Mouse (Mus musculus): ENCODE results near the gene Dnah2. TPM values are rescaled to one million over a fixed set of nuclear protein-coding genes. Genes with fewer than 3 reads are reported as not detected.
A peak's percentile ranks its signal among the peaks of the same experiment; 100 is the strongest.

Dnah2 gene
- total and polyA plus RNA-seq, 2 experiments from 2014 or later: 3.0 to 12.3 TPM

- H3K4me1 ChIP-seq (ENCODE audit: insufficient read depth): peaks cover 21% of the 10 kb centered on the region
- no peaks in the 10 kb centered on the region for H3K9me3 ChIP-seq (ENCODE audit: low read length)
- peak overlapping the region; percentile 37 for H3K9ac ChIP-seq
- ATAC-seq: no peak
- peak overlapping the region; percentile 75 for H3K27ac ChIP-seq (ENCODE audit: low read depth, low read length)
- H3K4me2 ChIP-seq (ENCODE audit: low read depth): peak overlapping the region; percentile 98
- WGBS: under 1% methylated on average over 19 of the region's 19 CpGs
- no peaks in the 10 kb centered on the region for H3K36me3 ChIP-seq (ENCODE audit: insufficient read depth)
- TF ChIP-seq CTCF (IDR thresholded peaks at IDR 0.05; ENCODE audit: low read depth): peak; percentile 68
- H3K4me3 ChIP-seq (ENCODE audit: low read depth, low read length): peak overlapping the region; percentile 71
- DNase-seq: peak; percentile 45
- peaks cover 19% of the 10 kb centered on the region for H3K27me3 ChIP-seq (ENCODE audit: insufficient read depth, low read length)
Measured at GRCm38 (mm10) chr11:69419443-69419812, 129.5 kb downstream of the Dnah2 start.

GRCm38 (mm10) chr11:69418481-69419442, 130.1 kb downstream of the Dnah2 start:
- H3K27ac ChIP-seq (ENCODE audit: low read depth, low read length): peak overlapping the region; percentile 99
- peaks cover 27% of the 10 kb centered on the region for H3K4me1 ChIP-seq (ENCODE audit: insufficient read depth)
- peak overlapping the region; percentile 65 for H3K9ac ChIP-seq
- peaks cover 19% of the 10 kb centered on the region for H3K27me3 ChIP-seq (ENCODE audit: insufficient read depth, low read length)
- H3K4me3 ChIP-seq (ENCODE audit: low read depth, low read length): peak overlapping the region; percentile 71
- H3K36me3 ChIP-seq (ENCODE audit: insufficient read depth): no peaks in the 10 kb centered on the region
- DNase-seq (peak; percentile 97), ATAC-seq (peak; percentile 90)
- 2% methylated on average over 45 of the region's 45 CpGs for WGBS
- TF ChIP-seq CTCF (IDR thresholded peaks at IDR 0.05; ENCODE audit: low read depth): no peak; the same call in 1 of the 2 replicates
- peak overlapping the region; percentile 98 for H3K4me2 ChIP-seq (ENCODE audit: low read depth)
- H3K9me3 ChIP-seq (ENCODE audit: low read length): no peaks in the 10 kb centered on the region

- Histone ChIP-seq H3K27ac (ENCODE audit: low read depth, low read length) (peak overlapping the region; percentile 99), H3K9me3 (ENCODE audit: low read length) (no peaks in the 10 kb centered on the region), H3K36me3 (ENCODE audit: insufficient read depth) (peaks cover 4% of the 10 kb centered on the region), H3K27me3 (ENCODE audit: insufficient read depth, low read length) (peaks cover 19% of the 10 kb centered on the region), H3K4me2 (ENCODE audit: low read depth) (peak overlapping the region; percentile 98), H3K4me1 (ENCODE audit: insufficient read depth) (peaks cover 38% of the 10 kb centered on the region), H3K4me3 (ENCODE audit: low read depth, low read length) (peak overlapping the region; percentile 71), H3K9ac (peak overlapping the region; percentile 65)
- under 1% methylated on average over 39 of the region's 39 CpGs for WGBS
- DNase-seq: peak; percentile 93
- no peak for TF ChIP-seq CTCF (IDR thresholded peaks at IDR 0.05; ENCODE audit: low read depth)
- peak; percentile 30 for ATAC-seq
Measured at GRCm38 (mm10) chr11:69417449-69418384, 131.2 kb downstream of the Dnah2 start.

- Histone ChIP-seq H3K27me3 (ENCODE audit: insufficient read depth, low read length) (peaks cover 15% of the 10 kb centered on the region; the same call in 1 of the 2 replicates), H3K4me2 (ENCODE audit: low read depth) (peak overlapping the region; percentile 98), H3K9me3 (ENCODE audit: low read length) (no peaks in the 10 kb centered on the region), H3K4me1 (ENCODE audit: insufficient read depth) (peaks cover 45% of the 10 kb centered on the region), H3K4me3 (ENCODE audit: low read depth, low read length) (peak overlapping the region; percentile 71), H3K27ac (ENCODE audit: low read depth, low read length) (peak overlapping the region; percentile 99), H3K36me3 (ENCODE audit: insufficient read depth) (peaks cover 10% of the 10 kb centered on the region), H3K9ac (peak overlapping the region; percentile 65)
- WGBS: 2% methylated on average over 8 of the region's 8 CpGs
- DNase-seq: no peak
- no peak for ATAC-seq
- no peak for TF ChIP-seq CTCF (IDR thresholded peaks at IDR 0.05; ENCODE audit: low read depth)
Measured at GRCm38 (mm10) chr11:69416921-69417448, 131.9 kb downstream of the Dnah2 start.

- Histone ChIP-seq H3K9ac (peak overlapping the region; percentile 65), H3K27ac (ENCODE audit: low read depth, low read length) (peak overlapping the region; percentile 99), H3K4me1 (ENCODE audit: insufficient read depth) (peaks cover 48% of the 10 kb centered on the region), H3K36me3 (ENCODE audit: insufficient read depth) (peaks cover 11% of the 10 kb centered on the region), H3K27me3 (ENCODE audit: insufficient read depth, low read length) (peaks cover 11% of the 10 kb centered on the region; the same call in 1 of the 2 replicates), H3K4me2 (ENCODE audit: low read depth) (peak overlapping the region; percentile 98), H3K9me3 (ENCODE audit: low read length) (no peaks in the 10 kb centered on the region), H3K4me3 (ENCODE audit: low read depth, low read length) (peak overlapping the region; percentile 71)
- DNase-seq (no peak), ATAC-seq (no peak)
- whole genome bisulfite sequencing: 0% methylated on average over 4 of the region's 4 CpGs
- TF ChIP-seq CTCF (IDR thresholded peaks at IDR 0.05; ENCODE audit: low read depth): no peak
Measured at GRCm38 (mm10) chr11:69416509-69416908, 132.4 kb downstream of the Dnah2 start.

- Histone ChIP-seq H3K9ac (peak overlapping the region; percentile 85), H3K9me3 (ENCODE audit: low read length) (no peaks in the 10 kb centered on the region), H3K4me1 (ENCODE audit: insufficient read depth) (peaks cover 48% of the 10 kb centered on the region), H3K27me3 (ENCODE audit: insufficient read depth, low read length) (peaks cover 6% of the 10 kb centered on the region; the same call in 1 of the 2 replicates), H3K27ac (ENCODE audit: low read depth, low read length) (peak overlapping the region; percentile 99), H3K4me2 (ENCODE audit: low read depth) (peak overlapping the region; percentile 98), H3K4me3 (ENCODE audit: low read depth, low read length) (peak overlapping the region; percentile 71), H3K36me3 (ENCODE audit: insufficient read depth) (peaks cover 11% of the 10 kb centered on the region)
- ATAC-seq (peak; percentile 19; the same call in 1 of the 2 replicates), DNase-seq (peak; percentile 76)
- TF ChIP-seq CTCF (IDR thresholded peaks at IDR 0.05; ENCODE audit: low read depth): no peak
- WGBS: 0% methylated on average over 16 of the region's 25 CpGs
Measured at GRCm38 (mm10) chr11:69415668-69416451, 133.1 kb downstream of the Dnah2 start.
